Mouse (Mus musculus): ENCODE data around the gene Tob2.

- TF ChIP-seq CTCF (IDR thresholded peaks at IDR 0.05; ENCODE audit: insufficient read depth, low read length) = no peak
- TF ChIP-seq POLR2A (IDR thresholded peaks at IDR 0.05; ENCODE audit: borderline replicate concordance, extremely low read depth, low read depth, low read length) = no peak
Measured at GRCm38 (mm10) chr15:81804883-81805282, 53.7 kb downstream of the Tob2 start.
